Mouse (Mus musculus): Measurements from ENCODE around the gene Tasp1. TPM values are rescaled to one million over a fixed set of nuclear protein-coding genes. Genes with fewer than 3 reads are reported as not detected.
A peak's percentile ranks its signal among the peaks of the same experiment; 100 is the strongest.
"Not testable (repeated sequence)": the region's sequence is repeated elsewhere in the genome, so short reads cannot be mapped to it uniquely, and the experiment has no call there.

The Tasp1 gene
- polyA plus RNA-seq, 1 experiment from 2014 or later: 23.2 TPM

GRCm38 (mm10) chr2:140097131-140097591, 30.6 kb upstream of the Tasp1 start:
- Histone ChIP-seq H3K4me3 (ENCODE audit: low read depth, low read length) (no peak overlapping the region), H3K9ac (no peak overlapping the region), H3K36me3 (ENCODE audit: insufficient read depth) (no peaks in the 10 kb centered on the region), H3K4me1 (ENCODE audit: insufficient read depth) (no peaks in the 10 kb centered on the region), H3K27me3 (ENCODE audit: insufficient read depth, low read length) (no peaks in the 10 kb centered on the region), H3K4me2 (no peak overlapping the region), H3K9me3 (ENCODE audit: low read depth, low read length) (no peaks in the 10 kb centered on the region), H3K27ac (ENCODE audit: low read depth) (no peak overlapping the region)
- DNase-seq: no peak
- peak; percentile 73 for ATAC-seq (ENCODE audit: insufficient read depth)
- TF ChIP-seq CTCF (IDR thresholded peaks at IDR 0.05; ENCODE audit: low read depth): no peak
- WGBS: 78% methylated on average over 3 of the region's 3 CpGs

- no peak overlapping the region for H3K4me2 ChIP-seq
- DNase-seq (no peak), ATAC-seq (ENCODE audit: insufficient read depth) (no peak)
- 83% methylated on average over 5 of the region's 5 CpGs for WGBS
- H3K9ac ChIP-seq: no peak overlapping the region
- no peaks in the 10 kb centered on the region for H3K36me3 ChIP-seq (ENCODE audit: insufficient read depth)
- H3K4me3 ChIP-seq (ENCODE audit: low read depth, low read length): no peak overlapping the region
- no peaks in the 10 kb centered on the region for H3K9me3 ChIP-seq (ENCODE audit: low read depth, low read length)
- no peak for TF ChIP-seq CTCF (IDR thresholded peaks at IDR 0.05; ENCODE audit: low read depth)
- H3K27me3 ChIP-seq (ENCODE audit: insufficient read depth, low read length): no peaks in the 10 kb centered on the region
- H3K27ac ChIP-seq (ENCODE audit: low read depth): no peak overlapping the region
- no peaks in the 10 kb centered on the region for H3K4me1 ChIP-seq (ENCODE audit: insufficient read depth)
Measured at GRCm38 (mm10) chr2:140096034-140096433, 29.4 kb upstream of the Tasp1 start.

GRCm38 (mm10) chr2:140093433-140093832, 26.8 kb upstream of the Tasp1 start:
- no peak for TF ChIP-seq CTCF (IDR thresholded peaks at IDR 0.05; ENCODE audit: low read depth)
- Histone ChIP-seq H3K4me2 (no peak overlapping the region), H3K27ac (ENCODE audit: low read depth) (no peak overlapping the region), H3K27me3 (ENCODE audit: insufficient read depth, low read length) (no peaks in the 10 kb centered on the region), H3K4me3 (ENCODE audit: low read depth, low read length) (no peak overlapping the region), H3K9ac (no peak overlapping the region), H3K9me3 (ENCODE audit: low read depth, low read length) (no peaks in the 10 kb centered on the region), H3K4me1 (ENCODE audit: insufficient read depth) (no peaks in the 10 kb centered on the region), H3K36me3 (ENCODE audit: insufficient read depth) (no peaks in the 10 kb centered on the region)
- no peak for ATAC-seq (ENCODE audit: insufficient read depth)
- no peak for DNase-seq
- WGBS: 90% methylated on average over 5 of the region's 5 CpGs

GRCm38 (mm10) chr2:140084245-140084644, 17.6 kb upstream of the Tasp1 start:
- ATAC-seq (ENCODE audit: insufficient read depth): no peak
- no peak overlapping the region for H3K4me2 ChIP-seq
- H3K9me3 ChIP-seq (ENCODE audit: low read depth, low read length): no peaks in the 10 kb centered on the region
- DNase-seq: no peak
- H3K27me3 ChIP-seq (ENCODE audit: insufficient read depth, low read length): no peaks in the 10 kb centered on the region
- 86% methylated on average over 7 of the region's 7 CpGs for WGBS
- H3K4me3 ChIP-seq (ENCODE audit: low read depth, low read length): no peak overlapping the region
- H3K4me1 ChIP-seq (ENCODE audit: insufficient read depth): no peaks in the 10 kb centered on the region
- H3K9ac ChIP-seq: no peak overlapping the region
- TF ChIP-seq CTCF (IDR thresholded peaks at IDR 0.05; ENCODE audit: low read depth): no peak
- no peak overlapping the region for H3K27ac ChIP-seq (ENCODE audit: low read depth)
- no peaks in the 10 kb centered on the region for H3K36me3 ChIP-seq (ENCODE audit: insufficient read depth)

DNA sequence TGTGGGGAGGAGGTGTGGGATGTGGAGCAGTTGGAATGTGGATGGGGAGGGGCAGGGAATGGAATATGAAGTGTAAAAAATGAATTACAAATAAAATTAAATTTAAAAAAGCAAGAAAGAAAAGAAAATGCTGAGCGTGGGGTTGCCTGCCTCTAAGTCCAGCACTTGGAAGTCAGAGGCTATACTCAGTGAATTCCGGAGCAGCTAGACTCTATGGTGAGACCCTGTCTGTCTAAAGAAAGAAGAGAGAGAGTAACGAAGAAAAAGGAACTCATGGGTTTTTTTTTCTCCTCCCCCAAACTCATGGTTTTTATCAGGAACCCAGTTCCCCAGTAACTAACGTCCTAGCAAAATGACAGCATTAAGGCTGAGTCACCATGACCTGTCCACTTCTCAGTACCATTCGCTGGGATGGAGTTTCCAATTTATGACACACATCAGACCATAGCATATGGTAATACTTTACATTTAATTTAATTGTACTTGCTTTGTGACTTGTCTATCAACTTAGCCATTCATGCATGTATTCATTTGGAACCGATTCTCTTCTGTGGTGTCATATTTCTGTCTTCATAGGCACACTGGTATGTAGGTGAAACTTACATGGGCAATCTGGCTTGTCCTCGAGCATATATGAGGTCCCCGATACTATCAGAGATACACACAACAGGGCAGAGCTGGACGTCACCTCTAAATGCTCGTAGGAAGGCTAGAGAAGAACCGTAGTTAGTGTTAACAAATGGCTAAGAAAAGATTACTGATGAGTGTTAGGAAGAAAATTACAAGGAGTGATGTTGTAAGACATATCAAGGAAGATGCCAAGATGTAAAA, 14.4 kb upstream of the Tasp1 start:
- no peak; the same call in 1 of the 2 replicates for ATAC-seq (ENCODE audit: insufficient read depth)
- no peak for TF ChIP-seq CTCF (IDR thresholded peaks at IDR 0.05; ENCODE audit: low read depth)
- no peaks in the 10 kb centered on the region for H3K4me1 ChIP-seq (ENCODE audit: insufficient read depth)

DNA sequence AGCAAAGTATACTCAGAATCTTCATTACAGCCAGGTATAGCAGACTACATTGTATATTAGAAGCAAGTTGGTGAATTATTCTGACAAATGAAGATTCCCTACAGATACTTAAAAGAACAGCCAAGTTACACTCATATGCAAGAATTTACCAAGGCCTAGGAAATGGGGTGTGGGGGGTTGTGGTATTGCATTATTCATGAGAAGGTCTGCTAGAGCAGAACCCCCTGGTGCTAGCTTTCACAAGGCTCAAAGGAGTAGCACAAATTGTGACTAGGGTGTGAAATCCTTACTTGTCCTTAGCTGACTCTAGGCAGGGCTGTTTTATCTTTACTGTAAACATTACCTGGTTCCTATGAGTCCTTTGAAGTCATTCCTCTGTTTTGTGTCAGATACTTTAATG, 12.7 kb upstream of the Tasp1 start:
- H3K27ac ChIP-seq (ENCODE audit: low read depth); H3K4me2 ChIP-seq; H3K9ac ChIP-seq; H3K27me3 ChIP-seq (ENCODE audit: insufficient read depth, low read length); H3K36me3 ChIP-seq (ENCODE audit: insufficient read depth); ATAC-seq (ENCODE audit: insufficient read depth); DNase-seq; H3K4me3 ChIP-seq (ENCODE audit: low read depth, low read length); H3K4me1 ChIP-seq (ENCODE audit: insufficient read depth); H3K9me3 ChIP-seq (ENCODE audit: low read depth, low read length): not testable (repeated sequence)

More for the DNA sequence above, 14.4 kb upstream of the Tasp1 start:
- no peaks in the 10 kb centered on the region for H3K27me3 ChIP-seq (ENCODE audit: insufficient read depth, low read length)
- H3K4me2 ChIP-seq: no peak overlapping the region
- no peaks in the 10 kb centered on the region for H3K9me3 ChIP-seq (ENCODE audit: low read depth, low read length)
- DNase-seq: no peak
- no peak overlapping the region for H3K27ac ChIP-seq (ENCODE audit: low read depth)
- WGBS: 80% methylated on average over 11 of the region's 11 CpGs
- H3K4me3 ChIP-seq (ENCODE audit: low read depth, low read length): no peak overlapping the region
- H3K36me3 ChIP-seq (ENCODE audit: insufficient read depth): no peaks in the 10 kb centered on the region
- no peak overlapping the region for H3K9ac ChIP-seq

- Histone ChIP-seq H3K27ac (ENCODE audit: low read depth) (no peak overlapping the region), H3K4me3 (ENCODE audit: low read depth, low read length) (no peak overlapping the region), H3K9ac (no peak overlapping the region), H3K27me3 (ENCODE audit: insufficient read depth, low read length) (no peaks in the 10 kb centered on the region), H3K4me2 (no peak overlapping the region), H3K9me3 (ENCODE audit: low read depth, low read length) (no peaks in the 10 kb centered on the region), H3K36me3 (ENCODE audit: insufficient read depth) (no peaks in the 10 kb centered on the region), H3K4me1 (ENCODE audit: insufficient read depth) (no peaks in the 10 kb centered on the region)
- TF ChIP-seq CTCF (IDR thresholded peaks at IDR 0.05; ENCODE audit: low read depth): no peak
- no peak for DNase-seq
- 47% methylated on average over 6 of the region's 6 CpGs for WGBS
- no peak for ATAC-seq (ENCODE audit: insufficient read depth)
Measured at GRCm38 (mm10) chr2:140078600-140079280, 12.1 kb upstream of the Tasp1 start.

All from lung, embryonic 14.5 days (tissue).